ENCODE assay signal across 21 mouse cellular contexts in the genomic region with DNA sequence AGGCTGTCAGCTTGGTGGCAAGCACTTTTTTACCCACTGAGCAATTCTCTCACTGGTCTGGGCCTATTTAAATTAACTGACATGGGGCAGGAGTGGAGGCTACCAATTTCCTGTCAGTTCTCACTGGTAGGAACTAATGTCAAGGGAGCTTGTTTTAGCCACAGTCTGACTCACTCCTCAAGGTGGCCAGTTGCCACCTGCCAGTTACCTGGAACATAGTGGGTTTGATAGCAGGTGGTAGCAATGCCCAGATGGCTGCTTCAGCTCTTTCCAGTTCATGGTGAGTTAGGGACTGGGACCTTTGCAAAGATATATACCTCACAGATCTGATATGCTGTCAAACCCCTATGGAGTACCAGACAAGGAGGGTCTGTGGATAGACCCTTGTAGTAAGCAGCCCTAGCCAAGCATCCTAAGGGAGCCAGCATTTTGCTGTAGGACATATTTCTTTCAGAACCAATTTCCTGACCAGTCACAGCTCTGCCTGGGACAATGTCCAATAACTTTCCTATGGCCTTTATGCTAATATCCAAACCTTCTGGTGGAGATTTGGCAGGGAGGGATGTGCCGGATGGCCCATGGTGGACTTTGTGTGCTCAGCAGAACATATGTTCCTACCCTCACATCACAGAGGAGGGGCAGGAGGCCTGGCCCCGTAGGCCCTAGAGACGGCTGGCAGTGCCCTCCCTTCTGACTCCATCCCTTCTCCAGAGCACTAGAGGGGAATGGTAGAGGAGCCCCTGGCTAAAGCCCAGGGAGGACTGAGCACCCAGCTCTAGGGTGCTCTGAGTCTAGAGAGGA. TPM values are rescaled to one million over a fixed set of nuclear protein-coding genes. Genes with fewer than 3 reads are reported as not detected.
DNase-seq lines count a peak whose midpoint lies in the region; ATAC-seq and TF ChIP-seq lines count a peak whose summit lies in the region.
"Had no signal": no experiment of that assay in that cellular context is flagged by ENCODE, and none has a peak within 500 bp of the region (broad histone marks: within the 10 kb centered on the region; RNA-seq: fewer than 3 reads in every experiment).

No protein-coding gene starts in this region.

- 84% methylated on average over 3 of the region's 3 CpGs for WGBS in limb, embryonic 10.5 days

- DNase-seq in layer of hippocampus, adult 2 months (ENCODE audit: low spot score in 2 of 2) = no peak
- DNase-seq in layer of hippocampus, adult 18-20 months (ENCODE audit: low spot score in 2 of 2) = no peak
- peak; percentile 93 for DNase-seq in cerebellum, adult 11 months
- DNase-seq in cerebellum, adult 8-10 months = peak; percentile 93
- DNase-seq in limb, embryonic 10.5 days (ENCODE audit: low spot score) = no peak
- DNase-seq: gastrocnemius, postnatal 10 days; heart, adult 11 months; heart, postnatal 14 days; kidney, adult 2 months; kidney, postnatal 36 days; liver; lung, postnatal 10 days; right cerebral cortex, postnatal 25 days; thymus, adult 2 months had no signal

- H3K27me3 ChIP-seq in limb, embryonic 10.5 days (ENCODE audit: low read depth, poor library complexity, severe bottlenecking) = no peaks in the 10 kb centered on the region
- H3K27me3 ChIP-seq: embryonic facial prominence, embryonic 15.5 days; heart, embryonic 12.5 days; midbrain, embryonic 15.5 days; stomach, embryonic 15.5 days had no signal

- H3K27ac ChIP-seq in layer of hippocampus, adult 2 months = peak overlapping the region; percentile 64
- H3K27ac ChIP-seq in limb, embryonic 10.5 days = peak overlapping the region; percentile 58
- H3K27ac ChIP-seq: embryonic facial prominence, embryonic 15.5 days; midbrain, embryonic 15.5 days; stomach, embryonic 15.5 days had no signal

- H3K36me3 ChIP-seq in limb, embryonic 10.5 days = peaks cover 5% of the 10 kb centered on the region; the same call in 1 of the 2 replicates
- H3K36me3 ChIP-seq: embryonic facial prominence, embryonic 15.5 days; stomach, embryonic 15.5 days had no signal

- no peak for TF ChIP-seq CTCF in layer of hippocampus, adult 2 months (conservative IDR thresholded peaks at IDR 0.05)

- H3K4me3 ChIP-seq in layer of hippocampus, adult 2 months = no peak overlapping the region
- no peak overlapping the region for H3K4me3 ChIP-seq in limb, embryonic 10.5 days
- H3K4me3 ChIP-seq: embryonic facial prominence, embryonic 15.5 days; heart, embryonic 12.5 days; midbrain, embryonic 15.5 days; stomach, embryonic 15.5 days had no signal

- no peaks in the 10 kb centered on the region for H3K9me3 ChIP-seq in limb, embryonic 10.5 days (replicated peaks)
- H3K9me3 ChIP-seq: embryonic facial prominence, embryonic 15.5 days; midbrain, embryonic 15.5 days; stomach, embryonic 15.5 days had no signal

- peaks cover 36% of the 10 kb centered on the region for H3K4me1 ChIP-seq in limb, embryonic 10.5 days
- H3K4me1 ChIP-seq: midbrain, embryonic 15.5 days had no signal

- ATAC-seq in frontal cortex, adult (ENCODE audit: low TSS enrichment) = no peak
- no peak for ATAC-seq in megakaryocyte, adult 5-6 weeks (ENCODE audit: poor library complexity, severe bottlenecking)
- ATAC-seq: inflammation-experienced regulatory T-cells, adult 6 months; midbrain, embryonic 15.5 days had no signal

RNA-seq across cellular contexts. Expression of a gene that starts 15.1 kb away (rescaled TPM):
- 10 to 100 TPM; 29.2 to 34.3 TPM for total RNA-seq in layer of hippocampus, adult 2 months (2021)
- total RNA-seq in layer of hippocampus, adult 18-20 months (2021) = 10 to 100 TPM; 27.5 to 31.8 TPM
- polyA plus RNA-seq in limb, embryonic 10.5 days (2016; fragmentation: Nextera tagmentation; extraction: Ambion mirVana) = 104 and 107 TPM in 2 replicates
- total RNA-seq in megakaryocyte, adult 5-6 weeks (2015) = 32.6 and 34.2 TPM in 2 replicates
- 11.7 and 18.3 TPM in 2 replicates for total RNA-seq in megakaryocyte, adult 5-6 weeks (2017)

RNA-seq across cellular contexts. Expression of a gene that starts 42.3 kb away (rescaled TPM):
- 100 to 1,000 TPM; 128 to 136 TPM for total RNA-seq in layer of hippocampus, adult 2 months (2021)
- 100 to 1,000 TPM; 136 to 138 TPM for total RNA-seq in layer of hippocampus, adult 18-20 months (2021)
- 9.6 and 10.6 TPM in 2 replicates for polyA plus RNA-seq in limb, embryonic 10.5 days (2016; fragmentation: Nextera tagmentation; extraction: Ambion mirVana)
- 41.5 and 42.9 TPM in 2 replicates for total RNA-seq in megakaryocyte, adult 5-6 weeks (2015)
- 12.4 and 13.3 TPM in 2 replicates for total RNA-seq in megakaryocyte, adult 5-6 weeks (2017)

Comparison
In these comparisons a context has a peak if more than half of its experiments do, and no peak if none do; other contexts are left out.
1. DNase-seq: peak in cerebellum, adult 11 months (single experiment) and cerebellum, adult 8-10 months (single experiment); none in layer of hippocampus, adult 2 months (0 of 2), layer of hippocampus, adult 18-20 months (0 of 2) and limb, embryonic 10.5 days (single experiment).